Mouse (Mus musculus): Measurements from ENCODE around the gene Erfe.

The Erfe gene

DNA sequence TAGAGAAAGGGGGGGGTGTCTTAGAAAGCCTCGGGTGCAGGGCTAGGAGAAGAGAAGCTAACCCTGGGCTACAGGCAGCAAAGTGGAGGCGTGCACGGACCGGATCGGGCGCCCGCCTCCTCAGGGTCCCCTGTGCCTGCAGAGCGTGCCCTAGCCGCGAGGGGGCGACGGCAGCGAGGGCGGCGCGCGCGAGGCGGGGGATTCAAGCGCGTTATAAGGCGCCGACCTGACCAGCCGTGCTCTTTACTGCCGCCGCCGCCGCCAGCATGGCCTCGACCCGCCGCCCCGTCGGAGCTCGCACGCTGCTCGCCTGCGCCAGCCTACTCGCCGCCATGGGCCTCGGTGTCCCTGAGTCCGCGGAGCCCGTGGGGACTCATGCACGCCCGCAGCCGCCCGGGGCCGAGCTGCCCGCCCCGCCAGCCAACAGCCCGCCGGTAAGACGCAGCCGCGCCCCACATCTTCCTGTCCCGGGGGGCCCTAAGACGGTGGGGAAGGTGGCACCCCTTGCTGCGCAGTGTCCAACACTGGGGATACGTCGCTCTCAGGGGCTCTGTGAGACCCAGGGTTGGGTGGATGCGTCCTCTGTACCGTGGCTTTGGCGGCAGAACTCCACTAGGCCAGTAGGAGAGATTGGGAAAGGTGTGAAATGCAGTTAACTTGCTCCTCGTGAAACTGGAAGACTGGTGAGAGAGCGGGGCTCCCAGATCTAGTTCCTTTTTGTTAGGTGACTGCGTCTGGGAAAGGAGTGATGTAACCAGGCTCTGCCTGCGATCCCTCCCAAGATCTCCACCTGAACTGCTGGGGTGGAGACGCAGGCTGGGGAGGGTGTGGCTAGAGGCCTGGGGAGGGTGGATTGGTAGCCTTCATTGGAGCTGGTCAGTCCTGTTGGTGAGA lies at the start of gene Erfe:
Erfe (plus strand) TSS at position 216 of the 894 bp plus-strand sequence.
- peak; percentile 72 for DNase-seq (ENCODE audit: inconsistent ontology term)

GRCm38 (mm10) chr1:91317656-91318055 lies 48.6 kb upstream of the Erfe start:
- DNase-seq (ENCODE audit: inconsistent ontology term) = no peak

DNA sequence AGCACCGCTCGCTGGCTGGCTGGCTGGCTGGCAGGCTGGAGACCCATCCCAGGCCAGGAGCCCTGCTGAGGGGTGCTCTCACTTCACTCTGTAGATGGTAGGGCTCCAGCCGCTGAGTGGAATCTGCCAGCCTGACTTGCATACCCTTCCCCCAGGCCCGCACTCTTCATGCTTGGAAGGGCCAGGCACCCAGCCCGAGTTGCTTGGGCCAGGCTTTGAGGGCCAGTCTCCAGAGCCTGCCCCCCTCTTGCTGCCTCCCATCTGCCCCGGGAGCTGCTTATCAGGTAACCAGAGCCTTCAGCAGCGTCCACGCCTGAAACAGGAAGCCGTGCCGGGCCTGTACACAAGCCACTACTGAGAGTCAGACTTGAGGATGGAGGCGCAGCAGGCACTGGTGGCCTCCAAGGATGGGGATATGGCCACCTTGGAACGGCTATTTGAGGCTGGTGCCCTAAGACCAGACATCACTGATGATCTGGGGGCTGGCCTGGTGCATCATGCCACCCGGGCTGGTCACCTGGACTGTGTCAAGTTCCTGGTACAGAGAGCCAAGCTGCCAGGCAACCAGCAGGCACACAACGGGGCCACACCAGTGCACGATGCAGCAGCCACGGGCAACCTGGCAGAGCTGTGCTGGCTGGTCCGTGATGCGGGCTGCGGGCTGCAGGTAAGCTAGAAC lies 44.3 kb upstream of the Erfe start, which contains the start of gene Espnl:
Espnl (plus strand) TSS at position 316 of the 679 bp plus-strand sequence.
- no peak for DNase-seq (ENCODE audit: inconsistent ontology term)

- no peak for DNase-seq (ENCODE audit: inconsistent ontology term)
Measured at GRCm38 (mm10) chr1:91324646-91325045, 41.6 kb upstream of the Erfe start.

DNA sequence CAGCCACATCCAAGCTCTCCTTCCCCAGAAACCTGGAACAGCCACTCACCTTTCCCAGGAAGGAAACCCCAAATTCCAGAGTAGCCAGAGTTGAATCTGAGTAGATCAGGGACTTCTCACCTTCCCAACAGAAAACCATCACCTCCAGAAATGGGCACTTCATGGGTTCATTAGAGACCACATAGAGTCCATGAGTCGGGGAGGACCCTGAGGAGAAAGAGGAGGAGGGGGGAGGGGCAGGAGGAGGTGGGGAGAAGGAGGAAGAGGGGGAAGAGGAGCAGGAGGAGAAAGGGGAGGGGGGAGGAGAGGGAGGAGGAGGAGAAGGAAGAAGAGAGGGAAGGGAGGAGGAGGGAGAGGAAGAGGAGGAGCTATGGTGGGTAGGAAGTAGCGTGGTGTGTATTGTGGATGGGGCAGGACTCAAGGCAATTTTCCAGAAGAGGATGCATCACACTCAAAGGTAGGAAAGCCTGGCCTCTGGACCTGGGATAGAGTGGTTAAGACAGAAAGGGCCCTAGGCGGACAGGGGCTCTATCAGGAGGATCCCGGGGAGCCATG lies 40.7 kb upstream of the Erfe start:
- DNase-seq (ENCODE audit: inconsistent ontology term) = no peak

GRCm38 (mm10) chr1:91332102-91332501 lies 34.1 kb upstream of the Erfe start:
- DNase-seq (ENCODE audit: inconsistent ontology term) = no peak

GRCm38 (mm10) chr1:91333582-91333981 lies 32.6 kb upstream of the Erfe start:
- no peak for DNase-seq (ENCODE audit: inconsistent ontology term)

GRCm38 (mm10) chr1:91337355-91337754 lies 28.9 kb upstream of the Erfe start:
- no peak for DNase-seq (ENCODE audit: inconsistent ontology term)

- DNase-seq (ENCODE audit: inconsistent ontology term) = no peak
Measured at GRCm38 (mm10) chr1:91344001-91344400, 22.2 kb upstream of the Erfe start.

GRCm38 (mm10) chr1:91344921-91345685 lies 21.1 kb upstream of the Erfe start:
- peak; percentile 47 for DNase-seq (ENCODE audit: inconsistent ontology term)

DNA sequence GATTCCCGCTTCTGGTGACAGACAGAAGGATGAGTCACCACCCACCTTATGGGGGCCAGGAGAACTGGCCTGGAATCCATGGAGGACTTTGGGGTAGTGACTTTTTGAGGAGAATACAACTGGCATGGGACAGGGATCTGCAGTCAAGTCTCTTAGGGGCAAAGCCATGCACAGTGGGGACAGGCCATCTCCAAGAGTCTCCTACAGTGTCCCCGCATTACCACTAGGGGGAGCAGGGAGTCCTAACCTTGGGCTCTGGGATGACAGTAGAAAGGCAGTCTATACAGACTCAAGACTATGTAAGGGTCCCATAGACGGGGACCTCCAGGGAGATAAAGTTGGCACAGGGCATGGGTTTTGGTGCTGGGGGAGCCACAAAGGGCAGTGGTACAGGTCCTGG lies 19.3 kb upstream of the Erfe start:
- peak; percentile 48 for DNase-seq (ENCODE audit: inconsistent ontology term)

GRCm38 (mm10) chr1:91350841-91351240 lies 15.4 kb upstream of the Erfe start, which contains the start of gene Klhl30:
Klhl30 (plus strand) TSS chr1:91351016.
- DNase-seq (ENCODE audit: inconsistent ontology term) = no peak

GRCm38 (mm10) chr1:91351249-91351648 lies 15.0 kb upstream of the Erfe start:
- DNase-seq (ENCODE audit: inconsistent ontology term) = peak; percentile 16

GRCm38 (mm10) chr1:91352277-91352676 lies 14.0 kb upstream of the Erfe start:
- DNase-seq (ENCODE audit: inconsistent ontology term) = peak; percentile 74

GRCm38 (mm10) chr1:91356105-91356504 lies 10.1 kb upstream of the Erfe start:
- DNase-seq (ENCODE audit: inconsistent ontology term) = no peak

- peak; percentile 12 for DNase-seq (ENCODE audit: inconsistent ontology term)
Measured at GRCm38 (mm10) chr1:91362113-91362512, 4.1 kb upstream of the Erfe start.

DNA sequence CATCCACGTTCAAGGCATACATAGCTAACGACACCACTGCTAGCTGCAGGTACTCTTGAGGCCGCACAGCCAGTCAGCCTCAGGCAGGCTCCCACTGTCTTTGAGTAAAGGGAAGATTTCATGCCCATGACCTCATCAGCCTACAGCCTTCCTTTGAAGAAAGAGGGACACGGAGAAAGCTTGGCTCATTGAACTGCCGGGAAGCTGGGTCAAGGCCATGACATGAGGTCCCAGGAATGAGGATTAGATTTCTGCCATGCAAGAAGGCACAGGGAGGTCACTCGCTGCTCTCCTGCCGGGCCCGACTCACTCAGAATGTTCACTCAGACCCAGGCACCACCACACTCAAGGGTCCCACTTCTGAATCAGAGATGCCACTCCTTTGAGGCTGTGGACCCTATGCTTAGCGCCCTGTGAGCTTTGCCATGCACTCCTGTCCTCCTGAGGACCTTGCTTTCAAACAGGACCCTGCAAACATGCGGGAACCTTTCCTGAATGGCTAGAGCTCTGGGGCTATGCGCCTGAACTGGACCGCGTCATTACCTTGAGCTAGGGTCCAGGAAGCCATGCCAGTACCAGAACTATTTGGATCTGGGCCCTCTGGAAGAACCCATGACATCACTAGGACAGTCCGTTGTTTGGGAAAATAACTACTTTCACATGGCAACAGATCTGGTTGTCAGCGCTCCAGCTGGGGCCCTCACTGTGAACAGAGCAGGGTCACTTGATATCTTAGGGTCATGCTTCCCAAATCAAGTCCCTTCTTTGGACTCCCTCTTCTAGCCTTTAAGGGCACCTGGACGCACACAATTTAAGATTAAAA lies 1.2 kb upstream of the Erfe start:
- no peak for DNase-seq (ENCODE audit: inconsistent ontology term)

GRCm38 (mm10) chr1:91365816-91366214 lies 415 bp upstream of the Erfe start:
- no peak for DNase-seq (ENCODE audit: inconsistent ontology term)

GRCm38 (mm10) chr1:91367295-91367694 lies 1.1 kb downstream of the Erfe start:
- DNase-seq (ENCODE audit: inconsistent ontology term) = no peak

DNA sequence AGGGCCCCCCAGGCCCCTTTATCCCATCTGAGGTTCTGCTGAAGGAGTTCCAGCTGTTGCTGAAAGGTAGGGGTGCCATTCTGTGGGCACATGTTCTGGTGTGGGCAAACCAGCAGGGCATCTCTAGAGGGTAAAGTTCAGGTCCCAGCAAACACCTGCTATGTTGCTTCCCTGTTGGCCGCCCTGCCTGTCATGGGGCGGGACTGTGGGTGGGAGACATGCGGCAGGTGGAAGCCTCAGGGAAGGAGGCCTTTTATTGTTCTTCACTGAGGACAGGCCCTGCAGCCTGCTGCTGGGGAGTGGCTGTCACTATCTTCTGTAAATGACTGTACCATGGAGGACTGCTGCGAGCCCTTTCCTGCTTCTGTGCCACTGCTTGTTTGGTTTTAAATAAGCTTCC lies 3.2 kb downstream of the Erfe start:
- DNase-seq (ENCODE audit: inconsistent ontology term) = no peak

- no peak for DNase-seq (ENCODE audit: inconsistent ontology term)
Measured at GRCm38 (mm10) chr1:91370055-91370454, 3.8 kb downstream of the Erfe start.
